Mouse (Mus musculus) mesoderm, embryonic 11.5 days (tissue): ENCODE measurements at regions not wholly inside any gene's neighbourhood (a gene's known extent, or its start where the extent isn't known, plus 50 kb on each side); places are given as distances from the start of the nearest gene placed in this dataset.
A peak's percentile ranks its signal among the peaks of the same experiment; 100 is the strongest.
"Not testable (repeated sequence)": the region's sequence is repeated elsewhere in the genome, so short reads cannot be mapped to it uniquely, and the experiment has no call there.

Experiments used
- DNase-seq: peaks from one replicate; pipeline ENCODE4 v3.0.0-alpha.2; 2012; ENCODE audit warnings: low read depth, low spot score

- DNase-seq: not testable (repeated sequence)
Observed at GRCm38 (mm10) chr12:3188734-3189275, 121.0 kb downstream of the Rab10 start.

- DNase-seq: no peak
Observed at GRCm38 (mm10) chr12:3188137-3188536, 121.6 kb downstream of the Rab10 start.

- DNase-seq: no peak
Observed at GRCm38 (mm10) chr12:3173325-3173724, 136.4 kb downstream of the Rab10 start.

GRCm38 (mm10) chr12:3169705-3170287 is 140.0 kb downstream of the Rab10 start:
- peak; percentile 0 for DNase-seq

GRCm38 (mm10) chr12:3161666-3162065 is 148.1 kb downstream of the Rab10 start:
- not testable (repeated sequence) for DNase-seq

GRCm38 (mm10) chr12:3158771-3159170 is 151.0 kb downstream of the Rab10 start:
- not testable (repeated sequence) for DNase-seq

GRCm38 (mm10) chr12:3153705-3154104 is 156.1 kb downstream of the Rab10 start:
- not testable (repeated sequence) for DNase-seq

GRCm38 (mm10) chr12:3132553-3132952 is 177.2 kb downstream of the Rab10 start:
- DNase-seq: not testable (repeated sequence)

- not testable (repeated sequence) for DNase-seq
Observed at GRCm38 (mm10) chr12:3131149-3131751, 178.5 kb downstream of the Rab10 start.

GRCm38 (mm10) chr12:3127336-3127735 is 182.4 kb downstream of the Rab10 start:
- DNase-seq: not testable (repeated sequence)

- DNase-seq: no peak
Observed at GRCm38 (mm10) chr12:3124036-3124435, 185.7 kb downstream of the Rab10 start.

- not testable (repeated sequence) for DNase-seq
Observed at GRCm38 (mm10) chr12:3110589-3110988, 199.2 kb downstream of the Rab10 start.

- not testable (repeated sequence) for DNase-seq
Observed at GRCm38 (mm10) chr12:3109671-3110070, 200.1 kb downstream of the Rab10 start.

GRCm38 (mm10) chr12:3101963-3102362 is 207.8 kb downstream of the Rab10 start:
- DNase-seq: not testable (repeated sequence)

- DNase-seq: peak; percentile 2
Observed at GRCm38 (mm10) chr12:3098175-3098574, 211.6 kb downstream of the Rab10 start.

GRCm38 (mm10) chr12:3094509-3094908 is 215.3 kb downstream of the Rab10 start:
- no peak for DNase-seq

GRCm38 (mm10) chr12:3092974-3093373 is 216.8 kb downstream of the Rab10 start:
- not testable (repeated sequence) for DNase-seq

- not testable (repeated sequence) for DNase-seq
Observed at GRCm38 (mm10) chr12:3049546-3049945, 260.2 kb downstream of the Rab10 start.

- not testable (repeated sequence) for DNase-seq
Observed at GRCm38 (mm10) chr12:3018446-3018845, 291.3 kb downstream of the Rab10 start.

GRCm38 (mm10) chr12:3016777-3017176 is 293.0 kb downstream of the Rab10 start:
- not testable (repeated sequence) for DNase-seq
